18 mouse cellular contexts compared by ENCODE assay signal in the genomic region with DNA sequence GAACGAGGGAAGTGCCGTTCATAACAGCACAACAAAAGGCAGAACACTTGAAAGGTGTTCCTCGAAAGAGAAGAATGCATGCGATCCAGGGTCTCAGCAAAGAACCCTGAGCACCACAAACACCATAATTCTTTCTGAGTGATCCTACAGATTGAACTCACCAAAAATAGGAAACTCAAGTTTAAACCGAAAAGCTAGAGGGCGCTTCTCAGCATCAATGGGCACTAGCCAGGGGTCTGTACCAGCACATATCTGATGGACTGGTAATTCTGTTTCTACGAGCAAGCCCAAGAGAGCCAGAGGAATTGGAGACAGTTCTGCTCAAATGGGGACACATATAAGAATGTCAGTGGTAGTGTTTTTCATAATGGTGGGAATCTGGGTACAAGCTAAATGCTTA.
DNase-seq lines count a peak whose midpoint lies in the region; ATAC-seq and TF ChIP-seq lines count a peak whose summit lies in the region.
"Had no signal": no experiment of that assay in that cellular context is flagged by ENCODE, and none has a peak within 500 bp of the region (broad histone marks: within the 10 kb centered on the region; RNA-seq: fewer than 3 reads in every experiment).

No protein-coding gene starts in this region.

- peak; percentile 39 for TF ChIP-seq CTCF in forebrain, postnatal 0 days (IDR thresholded peaks at IDR 0.05; ENCODE audit: low read depth)
- peak; percentile 45 for TF ChIP-seq CTCF in hindbrain, postnatal 0 days (IDR thresholded peaks at IDR 0.05; ENCODE audit: low read depth)
- TF ChIP-seq CTCF in lung, embryonic 14.5 days (IDR thresholded peaks at IDR 0.05; ENCODE audit: low read depth): 0 out of 2 replicates have a peak, but pooled peaks have one; percentile 18
- TF ChIP-seq CTCF in lung, postnatal 0 days (IDR thresholded peaks at IDR 0.05): no peak

- H3K4me3 ChIP-seq in forebrain, postnatal 0 days (ENCODE audit: low read depth, low read length): no peak overlapping the region
- H3K4me3 ChIP-seq in forebrain, embryonic 16.5 days (replicated peaks; ENCODE audit: low read length): no peak overlapping the region
- H3K4me3 ChIP-seq in hindbrain, postnatal 0 days (ENCODE audit: low read length): no peak overlapping the region
- H3K4me3 ChIP-seq in hindbrain, embryonic 11.5 days (ENCODE audit: low read depth, low read length): no peak overlapping the region
- no peak overlapping the region for H3K4me3 ChIP-seq in lung, embryonic 14.5 days (ENCODE audit: low read depth, low read length)
- no peak overlapping the region for H3K4me3 ChIP-seq in lung, postnatal 0 days (ENCODE audit: low read depth, low read length)
- H3K4me3 ChIP-seq: embryonic facial prominence, embryonic 12.5 days; forebrain, embryonic 12.5 days; heart, embryonic 13.5 days; hindbrain, embryonic 15.5 days had no signal

- peaks cover 11% of the 10 kb centered on the region for H3K4me1 ChIP-seq in forebrain, postnatal 0 days (ENCODE audit: insufficient read depth)
- peaks cover 36% of the 10 kb centered on the region for H3K4me1 ChIP-seq in forebrain, embryonic 16.5 days (replicated peaks; ENCODE audit: control insufficient read depth, insufficient read depth, low read length)
- H3K4me1 ChIP-seq in hindbrain, postnatal 0 days (ENCODE audit: insufficient read depth, low read length): peaks cover 20% of the 10 kb centered on the region; the same call in 1 of the 2 replicates
- H3K4me1 ChIP-seq in hindbrain, embryonic 11.5 days (replicated peaks; ENCODE audit: control insufficient read depth, insufficient read depth, low read length): peaks cover 2% of the 10 kb centered on the region; the same call in 1 of the 2 replicates
- H3K4me1 ChIP-seq in lung, embryonic 14.5 days (ENCODE audit: insufficient read depth): no peaks in the 10 kb centered on the region; the same call in 1 of the 2 replicates
- no peaks in the 10 kb centered on the region; the same call in 1 of the 2 replicates for H3K4me1 ChIP-seq in lung, postnatal 0 days (ENCODE audit: insufficient read depth, low read depth, low read length)

- intact Hi-C loops in gastrocnemius, postnatal 36 days (cut with DNase I): no loop called here

- WGBS in forebrain, postnatal 0 days: 27% methylated on average over 7 of the region's 7 CpGs
- 15% methylated on average over 7 of the region's 7 CpGs for WGBS in forebrain, embryonic 16.5 days
- WGBS in hindbrain, postnatal 0 days: 48% methylated on average over 7 of the region's 7 CpGs
- 47% methylated on average over 7 of the region's 7 CpGs for WGBS in hindbrain, embryonic 11.5 days
- WGBS in lung, embryonic 14.5 days: 64% methylated on average over 7 of the region's 7 CpGs
- WGBS in lung, postnatal 0 days: 58% methylated on average over 7 of the region's 7 CpGs

- peaks cover 10% of the 10 kb centered on the region for H3K27me3 ChIP-seq in forebrain, postnatal 0 days (ENCODE audit: insufficient read depth, low read length)
- H3K27me3 ChIP-seq in forebrain, embryonic 16.5 days (replicated peaks; ENCODE audit: control insufficient read depth, insufficient read depth, low read length): peaks cover 6% of the 10 kb centered on the region
- H3K27me3 ChIP-seq in hindbrain, postnatal 0 days (ENCODE audit: insufficient read depth, low read length): no peaks in the 10 kb centered on the region
- H3K27me3 ChIP-seq in hindbrain, embryonic 11.5 days (ENCODE audit: control insufficient read depth, insufficient read depth, low read length): peaks cover 8% of the 10 kb centered on the region
- H3K27me3 ChIP-seq in lung, embryonic 14.5 days (ENCODE audit: insufficient read depth, low read length): peaks cover 18% of the 10 kb centered on the region; the same call in 1 of the 2 replicates
- no peaks in the 10 kb centered on the region for H3K27me3 ChIP-seq in lung, postnatal 0 days (replicated peaks; ENCODE audit: insufficient read depth, low read length)

- no peak overlapping the region for H3K4me2 ChIP-seq in forebrain, postnatal 0 days (ENCODE audit: low read depth)
- H3K4me2 ChIP-seq in forebrain, embryonic 16.5 days (ENCODE audit: low read length): no peak overlapping the region
- no peak overlapping the region for H3K4me2 ChIP-seq in hindbrain, postnatal 0 days (ENCODE audit: low read depth, low read length)
- no peak overlapping the region for H3K4me2 ChIP-seq in hindbrain, embryonic 11.5 days (replicated peaks; ENCODE audit: low read depth, low read length)
- H3K4me2 ChIP-seq in lung, embryonic 14.5 days: no peak overlapping the region
- H3K4me2 ChIP-seq in lung, postnatal 0 days (replicated peaks; ENCODE audit: low read depth, low read length): no peak overlapping the region
- H3K4me2 ChIP-seq: embryonic facial prominence, embryonic 12.5 days; forebrain, embryonic 12.5 days; heart, embryonic 13.5 days; hindbrain, embryonic 15.5 days had no signal

- no peaks in the 10 kb centered on the region for H3K9me3 ChIP-seq in forebrain, postnatal 0 days (ENCODE audit: low read length)
- no peaks in the 10 kb centered on the region for H3K9me3 ChIP-seq in forebrain, embryonic 16.5 days (ENCODE audit: control insufficient read depth, low read length)
- no peaks in the 10 kb centered on the region for H3K9me3 ChIP-seq in hindbrain, postnatal 0 days (ENCODE audit: low read length)
- no peaks in the 10 kb centered on the region for H3K9me3 ChIP-seq in hindbrain, embryonic 11.5 days (ENCODE audit: control insufficient read depth, low read length)
- no peaks in the 10 kb centered on the region for H3K9me3 ChIP-seq in lung, embryonic 14.5 days (ENCODE audit: low read depth, low read length)
- H3K9me3 ChIP-seq in lung, postnatal 0 days (ENCODE audit: low read length): no peaks in the 10 kb centered on the region
- H3K9me3 ChIP-seq: embryonic facial prominence, embryonic 12.5 days; forebrain, embryonic 12.5 days; heart, embryonic 13.5 days; hindbrain, embryonic 15.5 days had no signal

- no peak for DNase-seq in forebrain, postnatal 0 days
- peak; percentile 35 for DNase-seq in hindbrain, postnatal 0 days (ENCODE audit: low spot score)
- no peak for DNase-seq in hindbrain, embryonic 11.5 days (ENCODE audit: low spot score)
- DNase-seq in lung, embryonic 14.5 days: no peak
- no peak for DNase-seq in lung, postnatal 0 days (ENCODE audit: low spot score)
- DNase-seq in gastrocnemius, postnatal 36 days: no peak
- DNase-seq: adrenal gland, postnatal 10 days; cerebellum, adult 11 months; cerebellum, adult 8-10 months; cerebellum, postnatal 14 days; gastrocnemius, postnatal 14 days; heart, postnatal 4 days had no signal

- H3K9ac ChIP-seq in forebrain, postnatal 0 days: no peak overlapping the region
- no peak overlapping the region for H3K9ac ChIP-seq in forebrain, embryonic 16.5 days (replicated peaks; ENCODE audit: low read depth, low read length)
- H3K9ac ChIP-seq in hindbrain, postnatal 0 days (replicated peaks; ENCODE audit: low read length): no peak overlapping the region
- H3K9ac ChIP-seq in hindbrain, embryonic 11.5 days (ENCODE audit: low read depth, low read length): no peak overlapping the region
- H3K9ac ChIP-seq in lung, embryonic 14.5 days: no peak overlapping the region
- no peak overlapping the region for H3K9ac ChIP-seq in lung, postnatal 0 days (replicated peaks; ENCODE audit: low read depth)
- H3K9ac ChIP-seq: embryonic facial prominence, embryonic 12.5 days; forebrain, embryonic 12.5 days; heart, embryonic 13.5 days; hindbrain, embryonic 15.5 days had no signal

- no peaks in the 10 kb centered on the region for H3K36me3 ChIP-seq in forebrain, postnatal 0 days (ENCODE audit: insufficient read depth)
- H3K36me3 ChIP-seq in forebrain, embryonic 16.5 days (ENCODE audit: control insufficient read depth, insufficient read depth): no peaks in the 10 kb centered on the region
- no peaks in the 10 kb centered on the region for H3K36me3 ChIP-seq in hindbrain, postnatal 0 days (ENCODE audit: insufficient read depth, low read length)
- no peaks in the 10 kb centered on the region for H3K36me3 ChIP-seq in hindbrain, embryonic 11.5 days (ENCODE audit: control insufficient read depth, insufficient read depth, low read length)
- H3K36me3 ChIP-seq in lung, embryonic 14.5 days (ENCODE audit: insufficient read depth): no peaks in the 10 kb centered on the region
- H3K36me3 ChIP-seq in lung, postnatal 0 days (ENCODE audit: insufficient read depth, low read length): no peaks in the 10 kb centered on the region
- H3K36me3 ChIP-seq: embryonic facial prominence, embryonic 12.5 days; forebrain, embryonic 12.5 days; heart, embryonic 13.5 days; hindbrain, embryonic 15.5 days had no signal

- no peak overlapping the region for H3K27ac ChIP-seq in forebrain, postnatal 0 days (ENCODE audit: low read depth, low read length)
- no peak overlapping the region for H3K27ac ChIP-seq in forebrain, embryonic 16.5 days (ENCODE audit: low read length)
- H3K27ac ChIP-seq in hindbrain, postnatal 0 days: no peak overlapping the region
- no peak overlapping the region for H3K27ac ChIP-seq in hindbrain, embryonic 11.5 days (ENCODE audit: low read depth, low read length)
- H3K27ac ChIP-seq in lung, embryonic 14.5 days (ENCODE audit: low read depth): no peak overlapping the region
- no peak overlapping the region for H3K27ac ChIP-seq in lung, postnatal 0 days (ENCODE audit: low read length)
- H3K27ac ChIP-seq: embryonic facial prominence, embryonic 12.5 days; forebrain, embryonic 12.5 days; heart, embryonic 13.5 days had no signal

- ATAC-seq in forebrain, postnatal 0 days: no peak
- ATAC-seq in forebrain, embryonic 16.5 days: no peak
- no peak for ATAC-seq in hindbrain, postnatal 0 days
- no peak for ATAC-seq in hindbrain, embryonic 11.5 days (ENCODE audit: low FRiP score)
- ATAC-seq in lung, embryonic 14.5 days (ENCODE audit: insufficient read depth): no peak
- ATAC-seq in lung, postnatal 0 days: no peak
- ATAC-seq: inflammation-experienced regulatory T-cells, adult 6 months had no signal

- no peak for TF ChIP-seq EP300 in lung, postnatal 0 days (IDR thresholded peaks at IDR 0.05)
